ENCODE assay signal across 8 mouse cellular contexts in genomic region chr8:72319921-72320802, GRCm38 (mm10). TPM values are rescaled to one million over a fixed set of nuclear protein-coding genes. Genes with fewer than 3 reads are reported as not detected.
DNase-seq lines count a peak whose midpoint lies in the region; ATAC-seq and TF ChIP-seq lines count a peak whose summit lies in the region.

No protein-coding gene starts in this region.

- H3K9ac ChIP-seq in kidney, embryonic 15.5 days = peak overlapping the region; percentile 53

- ATAC-seq in kidney, embryonic 15.5 days (replicated peaks; ENCODE audit: low FRiP score) = no peak

- H3K9me3 ChIP-seq in kidney, embryonic 15.5 days (replicated peaks) = no peaks in the 10 kb centered on the region
- H3K9me3 ChIP-seq in midbrain, embryonic 10.5 days (replicated peaks) = no peaks in the 10 kb centered on the region

- H3K4me2 ChIP-seq in kidney, embryonic 15.5 days = peak overlapping the region; percentile 84

- no peak for DNase-seq in layer of hippocampus, adult 2 months (ENCODE audit: low spot score in 2 of 2)
- DNase-seq in layer of hippocampus, adult 18-20 months (ENCODE audit: low spot score in 2 of 2) = no peak
- peak; percentile 60 for DNase-seq in adrenal gland, postnatal 10 days
- peak; percentile 70 to 81 for DNase-seq in heart, adult 18-20 months
- peak; percentile 34 for DNase-seq in midbrain, embryonic 10.5 days (ENCODE audit: low spot score)
- DNase-seq in thymus, postnatal 4 days = peak; percentile 62
- DNase-seq in urinary bladder, postnatal 36 days (ENCODE audit: low spot score in 2 of 2) = no peak

- H3K4me3 ChIP-seq in layer of hippocampus, adult 2 months = peak overlapping the region; percentile 74
- peak overlapping the region; percentile 64 for H3K4me3 ChIP-seq in kidney, embryonic 15.5 days (replicated peaks)
- H3K4me3 ChIP-seq in midbrain, embryonic 10.5 days = peak overlapping the region; percentile 63

- peaks cover 38% of the 10 kb centered on the region for H3K27me3 ChIP-seq in kidney, embryonic 15.5 days
- H3K27me3 ChIP-seq in midbrain, embryonic 10.5 days (ENCODE audit: low read depth, poor library complexity, severe bottlenecking) = peaks cover 63% of the 10 kb centered on the region

- peak overlapping the region; percentile 77 for H3K27ac ChIP-seq in layer of hippocampus, adult 2 months
- H3K27ac ChIP-seq in kidney, embryonic 15.5 days = no peak overlapping the region
- peak overlapping the region; percentile 59; the same call in 1 of the 2 replicates for H3K27ac ChIP-seq in midbrain, embryonic 10.5 days (replicated peaks)

- H3K36me3 ChIP-seq in kidney, embryonic 15.5 days = no peaks in the 10 kb centered on the region
- H3K36me3 ChIP-seq in midbrain, embryonic 10.5 days = no peaks in the 10 kb centered on the region

- 7% methylated on average over 53 of the region's 55 CpGs for WGBS in kidney, embryonic 15.5 days
- WGBS in midbrain, embryonic 10.5 days = 9% methylated on average over 55 of the region's 55 CpGs

- H3K4me1 ChIP-seq in kidney, embryonic 15.5 days = peaks cover 29% of the 10 kb centered on the region
- peaks cover 42% of the 10 kb centered on the region for H3K4me1 ChIP-seq in midbrain, embryonic 10.5 days

- no peak for TF ChIP-seq CTCF in layer of hippocampus, adult 2 months (conservative IDR thresholded peaks at IDR 0.05)

RNA-seq across cellular contexts. Expression of gene Klf2, which starts 1.3 kb away (rescaled TPM):
- total RNA-seq in layer of hippocampus, adult 2 months (2021) = 10 to 100 TPM in 1 of 2 experiments, 1 to 10 TPM in 1; 9.1 to 17.4 TPM
- total RNA-seq in layer of hippocampus, adult 18-20 months (2021) = 10 to 100 TPM; 20.1 to 22.2 TPM
- 10 to 100 TPM; 48.0 to 99.9 TPM for total RNA-seq in adrenal gland, postnatal 10 days (2021)
- total RNA-seq in heart, adult 18-20 months (2021) = 10 to 100 TPM; 74.3 to 76.9 TPM
- 12.6 and 14.0 TPM in 2 replicates for polyA plus RNA-seq in kidney, embryonic 15.5 days (2015; fragmentation: Nextera tagmentation; extraction: Ambion mirVana)
- 4.0 and 4.1 TPM in 2 replicates for polyA plus RNA-seq in midbrain, embryonic 10.5 days (2016; fragmentation: Nextera tagmentation; extraction: Ambion mirVana)

RNA-seq across cellular contexts. Expression of gene Gm10282, which starts 15.1 kb away (rescaled TPM):
- total RNA-seq in layer of hippocampus, adult 2 months (2021) = 1 to 10 TPM; 6.7 to 7.9 TPM
- 1 to 10 TPM; 4.8 to 6.0 TPM for total RNA-seq in layer of hippocampus, adult 18-20 months (2021)
- 10 to 100 TPM; 18.5 to 18.7 TPM for total RNA-seq in adrenal gland, postnatal 10 days (2021)
- 1 to 10 TPM; 5.9 to 9.5 TPM for total RNA-seq in heart, adult 18-20 months (2021)
- polyA plus RNA-seq in kidney, embryonic 15.5 days (2015; fragmentation: Nextera tagmentation; extraction: Ambion mirVana) = 29.0 and 30.3 TPM in 2 replicates
- polyA plus RNA-seq in midbrain, embryonic 10.5 days (2016; fragmentation: Nextera tagmentation; extraction: Ambion mirVana) = 38.0 and 38.7 TPM in 2 replicates

Comparison
In these comparisons a context has a peak if more than half of its experiments do, and no peak if none do; other contexts are left out.
1. DNase-seq: peak in adrenal gland, postnatal 10 days (single experiment), heart, adult 18-20 months (2 of 2), midbrain, embryonic 10.5 days (single experiment) and thymus, postnatal 4 days (single experiment); none in layer of hippocampus, adult 2 months (0 of 2), layer of hippocampus, adult 18-20 months (0 of 2) and urinary bladder, postnatal 36 days (0 of 2).
2. Peak in every context shown above with its lines, with median percentiles within 50 percentile points of each other: H3K4me3 ChIP-seq.